Mouse (Mus musculus) kidney, adult 8-10 months (tissue): ENCODE data around the gene 2210408I21Rik.

Source experiments
- DNase-seq, 2 experiments: peaks; one replicate each; pipeline ENCODE4 v3.0.0; 2022

2210408I21Rik gene

DNA sequence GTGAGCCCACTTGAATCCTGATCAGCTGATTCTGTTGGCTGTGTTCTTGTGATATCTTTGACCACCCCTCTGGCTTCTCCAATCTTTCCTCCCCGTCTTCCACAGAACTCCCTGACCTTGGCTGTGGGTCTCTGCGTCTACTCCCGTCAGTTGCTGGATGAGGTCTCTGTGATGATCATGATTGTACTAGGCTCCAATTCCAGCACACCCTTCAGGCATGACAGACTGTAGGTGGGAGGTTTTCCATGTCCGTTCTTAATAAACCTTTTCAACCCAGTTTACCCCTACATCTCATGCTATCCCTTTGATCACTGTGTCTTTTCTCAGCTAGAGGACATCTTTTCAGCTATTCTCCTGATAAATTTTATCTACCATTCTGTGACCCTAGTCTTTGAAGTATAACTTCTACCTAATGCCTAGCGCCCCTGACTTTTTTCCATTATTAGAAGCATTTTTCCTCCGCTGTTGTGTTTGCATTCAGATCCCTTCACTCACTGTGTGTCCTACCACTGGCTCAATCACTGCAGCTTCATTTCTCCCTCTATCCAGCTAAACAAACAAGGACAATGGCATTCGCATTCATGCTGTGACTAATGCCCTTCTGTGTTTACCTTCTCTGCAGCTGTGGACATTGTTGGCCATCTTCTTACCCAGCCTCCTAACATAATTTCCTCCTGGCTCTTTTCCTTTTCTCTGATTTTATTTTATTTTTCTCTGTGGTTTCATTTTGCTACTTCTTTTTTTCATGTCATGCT lies 143.5 kb downstream of the 2210408I21Rik start:
- DNase-seq, result no peak

DNA sequence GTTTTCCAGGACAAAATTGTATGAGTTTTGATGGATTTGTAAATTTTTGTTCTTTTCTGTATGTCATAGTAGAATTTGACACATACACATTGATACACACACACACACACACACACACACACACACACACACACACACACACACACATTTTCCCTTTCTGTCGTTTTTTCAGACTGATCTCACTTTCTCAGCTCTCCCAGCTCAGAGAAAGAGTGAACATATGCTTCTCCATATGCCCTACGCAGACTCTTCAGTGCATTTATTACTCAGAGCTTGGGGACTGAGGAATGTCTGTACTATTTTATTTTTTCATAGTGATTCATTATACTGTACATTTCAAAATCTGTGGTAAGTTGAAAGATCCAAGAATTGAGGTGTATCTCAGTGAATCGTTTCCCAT lies 160.2 kb downstream of the 2210408I21Rik start:
- DNase-seq, result no peak

DNA sequence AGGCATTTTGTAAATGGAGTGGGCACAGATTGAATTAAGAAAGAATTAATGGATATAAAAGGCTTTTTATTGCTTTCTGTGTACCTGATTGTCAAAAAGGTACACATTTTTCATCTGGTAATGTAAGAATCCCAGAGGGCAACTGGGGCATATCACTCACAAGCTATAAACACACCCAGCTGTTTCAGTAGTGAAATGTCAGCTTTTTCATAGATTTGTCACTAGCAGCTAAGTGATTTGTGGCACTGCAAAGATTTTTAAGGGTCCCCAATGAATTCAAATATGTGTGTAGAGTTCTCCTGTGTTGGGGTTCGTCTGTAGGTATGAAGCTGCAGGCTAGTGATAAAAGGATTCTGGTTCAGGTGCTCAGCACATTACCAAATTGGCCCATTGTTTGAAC lies 188.8 kb downstream of the 2210408I21Rik start:
- no peak for DNase-seq

- DNase-seq, result no peak
Observed at GRCm38 (mm10) chr13:77326174-77326959, 191.0 kb downstream of the 2210408I21Rik start.

- no peak for DNase-seq
Observed at GRCm38 (mm10) chr13:77342097-77342496, 206.8 kb downstream of the 2210408I21Rik start.

DNA sequence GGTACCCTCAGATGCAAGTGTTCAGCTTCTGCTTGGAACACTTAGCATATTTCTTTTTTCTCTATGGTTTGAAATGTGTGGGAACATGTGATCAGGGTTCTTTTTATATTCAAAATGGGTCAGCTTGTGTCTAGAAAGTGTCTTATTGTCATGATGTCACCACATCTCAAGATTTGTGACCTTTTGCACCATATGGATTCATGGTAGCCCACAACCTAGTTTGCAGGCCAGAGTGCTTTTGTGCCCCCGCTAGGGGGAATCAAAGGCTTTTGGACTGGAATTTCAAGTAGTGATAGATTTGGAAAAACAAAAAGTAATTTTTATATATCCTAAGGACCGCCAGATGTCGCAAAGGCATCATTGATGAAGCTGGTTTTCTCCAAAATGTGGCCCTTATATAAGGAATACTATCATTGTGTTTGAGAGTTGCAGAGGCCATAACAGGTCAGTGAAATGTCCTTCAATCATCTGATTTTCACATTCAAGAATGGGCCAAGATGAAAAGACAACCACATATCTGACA lies 250.2 kb downstream of the 2210408I21Rik start:
- DNase-seq, result no peak

- no peak for DNase-seq
Observed at GRCm38 (mm10) chr13:77386001-77386400, 250.7 kb downstream of the 2210408I21Rik start.

DNA sequence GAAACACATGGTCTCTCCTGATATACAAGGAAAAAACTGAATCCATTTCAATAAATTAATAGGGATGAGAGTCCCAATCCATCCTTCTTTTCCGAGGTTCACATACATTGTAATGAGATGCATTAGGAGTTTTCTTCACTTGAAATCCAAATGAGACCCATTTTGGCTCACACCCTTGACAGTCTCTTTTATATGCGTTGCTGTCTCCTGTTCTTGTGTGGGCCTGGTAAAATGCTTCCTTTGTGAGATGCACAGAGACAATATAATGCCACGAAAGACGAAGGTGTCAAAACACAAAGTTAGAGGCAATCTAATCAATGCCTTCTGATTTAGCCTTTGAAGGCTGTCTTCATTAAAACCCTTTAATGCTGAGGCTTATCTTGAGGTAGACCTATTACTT lies 252.8 kb downstream of the 2210408I21Rik start:
- no peak for DNase-seq

GRCm38 (mm10) chr13:77389209-77389608 lies 253.9 kb downstream of the 2210408I21Rik start:
- no peak for DNase-seq

GRCm38 (mm10) chr13:77396374-77396773 lies 261.0 kb downstream of the 2210408I21Rik start:
- no peak for DNase-seq

- DNase-seq, result no peak
Observed at GRCm38 (mm10) chr13:77396981-77397380, 261.6 kb downstream of the 2210408I21Rik start.

GRCm38 (mm10) chr13:77397646-77398045 lies 262.3 kb downstream of the 2210408I21Rik start:
- no peak for DNase-seq

DNA sequence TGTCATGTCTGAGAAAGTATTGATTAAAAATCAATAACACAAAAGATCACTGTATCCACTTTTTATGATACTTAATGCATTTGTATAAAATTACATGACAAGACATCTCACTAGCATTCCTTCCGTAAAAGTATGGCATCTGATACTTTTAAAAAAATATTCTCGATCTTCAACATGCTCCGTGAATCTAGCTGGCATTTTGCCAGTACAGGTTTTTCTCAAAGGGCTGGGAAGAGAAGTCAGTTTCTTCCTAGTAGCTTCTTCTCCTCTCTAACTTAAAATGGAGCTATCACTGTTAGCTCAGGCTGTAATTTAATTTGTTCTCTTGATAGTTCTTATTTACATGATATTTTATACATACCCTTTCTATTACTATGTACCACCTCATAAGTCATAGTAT lies 263.1 kb downstream of the 2210408I21Rik start:
- no peak for DNase-seq

DNA sequence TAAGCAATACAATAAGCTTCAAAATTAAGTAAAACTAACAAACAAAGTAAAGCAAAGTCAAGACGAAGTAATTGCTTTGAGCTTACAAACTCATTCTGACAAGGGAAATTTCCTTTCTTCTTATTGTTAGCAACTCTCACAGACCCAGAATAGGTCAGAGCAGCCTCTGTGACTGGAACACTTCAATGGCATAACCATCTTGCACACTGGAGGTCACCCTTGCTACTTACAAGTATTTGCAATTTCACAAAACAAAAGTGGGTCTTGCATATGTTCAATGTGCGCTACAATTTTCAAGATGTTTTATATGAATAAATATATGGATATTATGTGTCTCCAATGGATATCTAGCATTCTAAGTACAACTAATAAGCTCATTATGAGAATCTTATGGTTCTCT lies 265.4 kb downstream of the 2210408I21Rik start:
- no peak for DNase-seq

DNA sequence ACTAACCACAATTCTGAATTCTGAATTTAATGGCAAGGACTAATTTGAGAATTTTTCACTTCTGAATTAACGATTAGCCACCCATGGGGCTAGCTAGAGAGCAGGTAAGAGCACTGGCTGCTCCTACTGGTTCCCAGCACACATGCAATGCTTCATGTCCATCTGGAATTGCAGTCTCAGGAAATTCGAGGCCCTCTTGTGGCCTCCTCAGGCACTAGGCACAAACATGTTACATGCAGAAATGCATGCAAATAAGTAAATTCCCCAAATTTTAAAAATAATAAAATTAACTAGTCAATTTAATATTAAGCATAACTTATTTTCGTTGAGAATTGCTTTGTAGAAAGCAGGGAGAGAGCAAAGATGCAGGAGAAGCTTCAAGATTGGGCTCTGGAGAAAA lies 273.2 kb downstream of the 2210408I21Rik start:
- DNase-seq, result no peak

DNA sequence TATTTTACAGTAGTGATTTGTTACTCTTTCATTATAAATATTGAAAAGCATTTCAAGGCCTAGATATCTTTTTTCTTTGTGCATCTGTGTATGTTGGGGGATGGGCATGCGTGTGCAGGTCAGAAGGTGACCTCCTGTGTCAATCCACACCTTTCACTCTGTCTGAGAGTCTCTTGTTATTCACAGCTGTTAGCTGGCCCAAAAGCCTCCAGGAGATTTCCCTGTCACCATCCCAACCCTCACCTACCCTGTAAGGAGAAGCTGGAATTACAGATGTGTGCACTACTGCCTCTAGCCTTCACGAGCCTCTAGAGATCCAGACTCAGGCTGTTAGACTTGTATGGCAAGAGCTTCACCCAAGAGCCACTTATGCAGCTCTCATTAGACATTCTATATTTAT lies 274.5 kb downstream of the 2210408I21Rik start:
- no peak for DNase-seq

GRCm38 (mm10) chr13:77412829-77413228 lies 277.5 kb downstream of the 2210408I21Rik start:
- no peak for DNase-seq

- no peak for DNase-seq
Observed at GRCm38 (mm10) chr13:77450007-77450567, 314.7 kb downstream of the 2210408I21Rik start.

GRCm38 (mm10) chr13:77470093-77470621 lies 334.8 kb downstream of the 2210408I21Rik start:
- DNase-seq, result no peak

DNA sequence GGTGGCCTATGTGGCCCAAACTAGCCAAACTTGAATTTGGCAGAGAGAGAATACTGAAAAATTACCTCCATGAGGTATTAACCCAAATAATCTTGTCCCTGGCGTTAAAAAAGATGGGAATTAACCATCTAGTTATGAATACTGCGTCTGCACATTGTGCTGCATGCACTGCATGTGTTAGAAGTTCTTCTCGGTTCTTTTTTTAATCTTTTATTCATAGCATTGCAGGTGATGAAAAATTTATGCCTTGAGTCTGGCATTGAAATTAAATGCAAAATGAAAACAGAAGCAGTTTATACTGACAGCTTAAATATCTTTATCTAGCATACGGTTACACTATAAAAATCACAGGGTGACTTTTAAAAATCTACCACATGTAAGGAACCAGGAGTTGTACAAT lies 341.1 kb downstream of the 2210408I21Rik start:
- no peak for DNase-seq

DNA sequence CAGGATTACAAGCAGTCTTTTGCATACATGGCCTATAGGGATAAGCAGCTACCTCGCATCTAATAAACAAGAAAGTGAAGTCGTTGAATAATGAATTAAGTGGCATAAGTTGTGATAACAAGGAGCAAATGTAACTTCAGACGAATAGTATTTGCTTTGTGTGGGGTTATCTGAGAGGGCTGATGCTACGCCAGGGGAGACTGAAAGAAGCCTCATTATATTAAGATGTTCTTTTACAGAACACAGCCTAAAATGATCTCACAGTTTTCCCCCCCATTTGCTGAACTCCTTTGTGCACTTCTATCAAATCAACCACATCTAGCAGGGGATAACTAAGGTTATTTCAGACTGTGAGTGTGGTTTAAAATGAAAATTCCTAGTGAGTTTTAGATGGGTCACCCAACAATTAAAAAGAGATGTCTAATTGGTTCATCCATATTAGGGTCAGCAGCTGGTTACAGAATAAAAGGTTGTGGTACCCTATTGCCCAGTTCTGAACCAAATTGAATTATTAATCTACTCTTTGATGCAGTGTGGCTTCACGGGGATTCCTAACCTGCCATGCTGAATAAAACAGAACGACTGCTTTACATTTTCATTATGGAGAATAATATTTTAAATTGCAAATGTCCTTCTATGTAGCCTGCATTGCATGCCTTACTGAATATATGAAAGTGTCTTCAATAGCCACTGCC lies 343.2 kb downstream of the 2210408I21Rik start:
- DNase-seq, result no peak

GRCm38 (mm10) chr13:77489938-77490651 lies 354.8 kb downstream of the 2210408I21Rik start:
- DNase-seq, result no peak
